Mouse (Mus musculus) telencephalon, adult 2 months (tissue): Measurements from ENCODE around the gene Jph4.

ENCODE experiments used
- DNase-seq: peaks from one replicate; pipeline ENCODE4 v3.0.0-alpha.2; 2011; ENCODE audit warnings: low read depth, low spot score

Gene Jph4

DNA sequence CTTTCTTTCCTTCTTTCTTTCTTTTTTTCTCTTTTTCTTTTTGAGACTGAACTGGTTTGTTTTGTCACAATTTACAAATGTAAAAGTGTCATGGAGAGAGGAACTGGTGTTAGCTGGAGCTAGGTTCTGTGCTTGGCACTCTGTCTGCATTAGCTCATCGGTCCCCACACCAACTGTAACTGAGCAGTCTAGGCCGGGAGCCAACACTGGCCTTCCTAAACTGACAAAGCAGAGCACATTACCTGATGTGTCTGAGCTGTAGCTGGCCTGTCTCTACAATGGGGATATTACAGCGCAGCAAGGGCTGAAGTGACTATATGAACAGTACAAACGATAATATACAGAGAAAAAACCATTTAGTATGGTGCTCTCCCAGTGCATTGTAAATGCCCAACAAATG lies 2.1 kb upstream of the Jph4 start:
- no peak for DNase-seq

DNA sequence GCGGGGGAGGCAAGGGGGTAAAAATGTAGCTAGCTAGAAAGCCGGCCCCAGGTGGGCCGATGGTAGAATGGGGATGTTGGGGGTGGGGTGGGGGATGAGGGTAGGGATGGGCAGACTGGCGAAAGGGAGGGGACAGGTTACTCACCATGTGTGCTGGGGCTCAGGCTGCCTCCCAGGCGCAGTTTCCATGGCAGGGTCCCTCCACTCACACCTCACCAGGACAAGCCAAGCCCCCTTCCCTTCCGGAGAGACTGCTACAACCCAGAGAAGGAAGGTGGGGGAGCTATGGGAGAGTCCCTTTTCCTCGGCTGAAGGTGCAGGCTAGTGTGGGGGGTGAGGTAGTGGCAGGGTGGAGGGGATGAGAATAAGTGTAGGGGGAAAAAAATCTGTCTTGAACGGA lies 889 bp downstream of the Jph4 start:
- no peak for DNase-seq

GRCm38 (mm10) chr14:55114759-55115701 lies 1.7 kb downstream of the Jph4 start:
- DNase-seq, result no peak

DNA sequence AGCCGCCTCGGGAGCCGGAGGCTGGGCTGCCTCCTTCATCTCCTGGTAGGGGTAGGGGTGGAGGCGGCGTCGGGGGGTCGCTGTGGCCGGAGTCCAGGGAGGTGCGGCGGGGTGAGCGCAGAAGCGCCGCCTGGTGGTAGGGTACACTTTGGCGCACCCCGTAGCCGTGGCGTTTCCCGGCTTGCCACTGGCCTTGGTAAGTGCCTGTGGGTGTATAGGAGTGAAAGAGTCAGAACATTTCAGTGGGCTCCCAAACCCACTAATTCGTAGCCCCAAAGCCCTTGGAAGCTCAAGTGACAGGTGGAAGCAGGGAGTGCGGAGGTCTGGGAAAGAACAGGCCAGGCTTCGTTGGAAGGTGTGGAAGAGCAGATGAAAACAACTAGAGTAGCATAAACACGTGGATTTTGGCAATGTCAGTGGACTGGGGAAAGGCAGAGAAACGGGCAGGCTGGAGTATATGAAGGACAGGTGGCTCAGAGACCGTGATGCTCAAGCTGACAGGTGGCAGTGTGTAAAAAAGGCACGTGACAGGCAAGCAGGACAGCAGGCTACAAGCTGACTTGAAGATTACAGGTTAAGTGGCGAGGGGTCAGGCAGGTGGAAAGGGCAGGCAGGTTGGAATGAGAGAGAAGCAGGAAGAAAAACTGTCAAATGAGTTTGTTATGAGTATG lies 2.6 kb downstream of the Jph4 start:
- DNase-seq, result no peak

- no peak for DNase-seq
These were observed 3.3 kb downstream of the Jph4 start for GRCm38 (mm10) chr14:55113351-55113974.

GRCm38 (mm10) chr14:55111720-55112119 lies 5.0 kb downstream of the Jph4 start:
- no peak for DNase-seq

DNA sequence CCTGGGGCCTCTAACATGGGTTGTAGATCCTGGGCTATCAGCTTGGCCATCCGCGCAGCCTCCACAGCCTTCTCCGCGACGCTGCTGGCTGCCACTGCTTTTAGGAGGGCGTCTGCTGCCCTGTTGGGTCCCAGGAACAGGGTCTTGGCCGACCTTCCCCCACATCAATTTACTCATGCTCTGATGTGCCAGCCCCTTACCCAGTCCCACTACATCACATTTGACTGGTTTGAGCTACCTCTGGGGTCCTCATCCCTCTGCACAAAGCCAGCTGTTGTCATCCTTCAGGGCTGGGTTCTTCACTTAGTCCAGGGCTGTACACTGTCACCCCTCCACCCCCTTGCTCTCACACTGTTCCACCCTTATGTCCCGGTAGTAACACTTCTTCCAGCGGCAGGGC lies 6.7 kb downstream of the Jph4 start:
- no peak for DNase-seq

DNA sequence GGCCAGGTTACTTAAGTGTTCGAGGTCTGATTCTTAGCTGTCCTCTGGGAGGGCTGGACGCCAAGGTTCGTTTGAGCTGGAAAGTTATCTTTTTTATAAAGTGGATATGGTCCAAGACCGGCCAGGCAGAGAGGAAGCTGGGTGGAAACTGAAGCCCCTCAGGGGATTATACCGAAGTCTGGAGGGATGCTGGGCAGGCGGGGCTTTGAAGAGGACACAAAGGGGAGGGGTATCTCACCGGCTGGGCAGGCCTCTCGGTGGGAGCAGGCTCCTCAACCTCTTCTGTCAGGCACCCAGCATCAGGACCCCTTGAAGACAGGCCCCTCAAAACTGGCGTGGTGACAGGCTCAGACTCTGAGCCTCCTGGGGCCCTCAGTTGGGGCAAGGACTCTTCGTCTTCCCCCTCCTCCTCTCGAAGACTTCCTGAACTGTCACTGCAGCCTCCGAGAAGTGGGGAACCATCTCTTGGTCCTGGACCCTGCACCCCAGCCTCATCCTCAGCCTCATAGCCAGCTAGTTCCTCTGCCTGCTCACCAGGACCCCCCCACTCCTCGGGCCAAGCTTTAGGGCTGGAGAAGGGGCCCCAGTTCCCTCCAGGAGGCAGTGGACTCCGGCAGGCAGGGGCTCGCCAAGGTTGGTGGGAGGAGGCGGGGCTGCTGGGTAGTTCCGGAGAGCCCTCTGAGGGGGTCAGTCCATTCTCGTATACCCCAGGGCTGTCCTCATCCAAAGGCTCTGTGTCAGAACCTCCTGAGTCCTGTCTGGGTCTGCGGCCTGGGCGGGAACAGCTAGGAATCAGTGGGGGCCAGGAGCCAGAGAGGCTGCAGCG lies 7.5 kb downstream of the Jph4 start:
- no peak for DNase-seq

DNA sequence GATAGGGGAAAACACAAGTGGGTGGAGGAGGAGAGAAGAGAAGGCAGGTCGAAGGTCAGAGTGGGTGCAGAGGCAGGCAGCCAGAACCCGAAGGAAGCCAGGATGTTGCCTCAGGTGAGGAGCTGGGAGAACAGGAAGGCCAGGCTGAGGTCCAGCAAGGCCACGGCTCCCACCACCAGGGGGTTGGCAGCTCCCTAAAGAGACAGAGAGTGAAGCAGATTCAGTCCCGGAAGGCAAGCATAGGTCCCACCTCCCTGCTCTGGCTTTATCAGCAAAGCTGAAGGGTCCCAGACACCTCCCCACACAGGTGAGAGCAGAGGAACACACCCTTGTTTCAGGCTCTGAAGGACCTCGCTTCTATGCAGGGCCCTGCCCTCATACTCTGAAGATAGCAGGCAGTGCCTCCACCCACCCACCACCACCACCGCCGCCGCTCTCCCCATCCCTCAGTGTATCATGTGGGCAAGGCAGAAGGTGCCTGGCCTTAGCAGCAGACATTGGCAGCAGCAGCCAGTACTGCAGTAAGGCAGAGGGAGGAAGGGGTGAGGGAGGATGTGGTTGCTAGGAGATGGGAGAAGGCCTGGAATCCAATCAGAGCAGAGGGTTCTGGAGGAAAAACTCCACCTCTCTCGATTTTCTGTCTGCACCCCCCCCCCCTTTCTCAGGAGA lies 8.4 kb downstream of the Jph4 start:
- peak; percentile 98 for DNase-seq

- no peak for DNase-seq
These were observed 9.7 kb downstream of the Jph4 start for GRCm38 (mm10) chr14:55106990-55107389.

GRCm38 (mm10) chr14:55105836-55106809 lies 10.6 kb downstream of the Jph4 start, which contains the start of gene Ap1g2:
TSS of gene Ap1g2 (minus strand) at chr14:55106593.
- DNase-seq, result peak; percentile 86

- DNase-seq, result no peak
These were observed 11.3 kb downstream of the Jph4 start for GRCm38 (mm10) chr14:55105386-55105785.

DNA sequence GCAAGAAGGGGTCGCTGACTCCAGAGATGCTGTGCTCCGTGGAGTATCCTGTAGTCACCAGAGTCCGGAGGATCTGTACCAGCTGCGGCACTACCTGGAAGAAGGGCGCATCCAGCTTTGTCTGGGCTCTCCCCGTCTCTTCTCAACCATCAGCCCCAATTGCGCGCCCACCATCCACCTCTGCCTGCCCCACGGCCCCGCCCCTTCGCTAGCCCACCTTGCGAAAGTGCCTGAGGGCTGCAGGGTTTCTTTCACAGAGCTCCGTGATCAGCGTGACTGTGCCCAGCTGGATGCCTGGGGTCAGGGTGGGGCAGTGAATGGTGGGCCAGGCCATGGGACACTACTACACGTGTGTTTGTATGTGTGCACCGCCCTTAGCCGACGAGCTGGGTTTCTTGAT lies 12.4 kb downstream of the Jph4 start:
- DNase-seq, result no peak

DNA sequence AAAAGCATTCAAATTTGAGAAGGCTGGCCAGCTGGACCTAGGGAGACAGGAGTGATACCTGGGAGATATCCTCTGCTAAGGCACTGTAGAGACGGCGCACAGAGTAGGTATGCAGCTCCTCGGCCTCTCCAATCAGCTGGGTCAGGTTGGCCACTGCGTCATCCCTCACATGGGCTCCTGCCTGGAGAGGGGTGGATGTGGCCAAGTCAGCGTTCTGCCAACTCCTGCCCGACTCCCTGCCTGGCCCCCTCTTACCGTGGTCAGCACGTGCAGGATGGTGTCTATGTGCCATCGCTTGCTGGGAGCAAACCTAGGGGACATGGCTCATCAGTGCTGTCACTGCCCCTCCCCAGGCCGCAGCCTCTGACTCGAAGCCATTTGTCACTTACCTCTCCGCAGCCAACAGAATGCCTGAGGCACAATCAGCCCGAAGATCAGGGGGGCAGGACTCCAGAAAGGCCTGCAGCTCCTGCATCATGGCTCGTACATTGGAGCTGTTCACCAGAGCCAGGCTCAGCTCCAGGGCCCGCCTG lies 14.4 kb downstream of the Jph4 start:
- DNase-seq, result no peak

DNA sequence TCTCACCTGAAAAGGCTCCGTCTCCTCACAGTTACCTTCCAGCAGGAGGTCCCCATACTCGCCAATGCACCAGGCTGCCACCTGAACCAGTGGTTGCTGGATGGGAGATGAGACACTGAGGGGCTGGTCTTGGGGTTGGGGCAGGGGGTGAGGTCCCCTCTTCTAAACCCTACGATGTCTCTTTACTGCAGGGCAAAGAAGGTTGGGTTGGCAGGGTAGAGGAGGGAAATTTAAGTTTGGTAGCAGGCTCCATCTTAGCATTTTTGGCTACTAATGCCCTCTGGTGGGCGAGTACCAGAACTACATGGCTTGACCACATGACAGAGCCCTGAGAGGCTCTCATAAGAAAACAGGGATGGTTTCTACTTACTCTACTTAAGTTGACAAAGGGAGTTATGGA lies 15.1 kb downstream of the Jph4 start:
- no peak for DNase-seq

GRCm38 (mm10) chr14:55098067-55098466 lies 18.7 kb downstream of the Jph4 start:
- DNase-seq, result no peak

- DNase-seq, result no peak
These were observed 19.1 kb downstream of the Jph4 start for GRCm38 (mm10) chr14:55097646-55098045.

- DNase-seq, result no peak
These were observed 20.1 kb downstream of the Jph4 start for GRCm38 (mm10) chr14:55096573-55097087.

GRCm38 (mm10) chr14:55095671-55096070 lies 21.1 kb downstream of the Jph4 start:
- DNase-seq, result no peak
